Mouse (Mus musculus) ES-E14 (cell line): ENCODE data around the gene Gm5431.
"Not testable (repeated sequence)": the region's sequence is repeated elsewhere in the genome, so short reads cannot be mapped to it uniquely, and the experiment has no call there.

ENCODE experiments used
- CHD2 ChIP-seq: IDR thresholded peaks from 2 replicates; pipeline ENCODE4 v1.6.1; 2014; ENCODE audit warnings: mild to moderate bottlenecking, low read depth, low read length, inconsistent platforms
- MAFK ChIP-seq: IDR thresholded peaks from 2 replicates; pipeline ENCODE4 v1.6.1; 2014; ENCODE audit warnings: mild to moderate bottlenecking, low read depth, low read length, inconsistent platforms; ENCODE audit not compliant: insufficient read depth
- ZC3H11A ChIP-seq: IDR thresholded peaks from 2 replicates; pipeline ENCODE4 v1.6.1; 2012; ENCODE audit warnings: low read depth, mild to moderate bottlenecking, inconsistent platforms, low read length, borderline replicate concordance
- ZNF384 ChIP-seq: IDR thresholded peaks from 2 replicates; pipeline ENCODE4 v1.6.1; 2012; ENCODE audit warnings: low read depth, low read length, inconsistent platforms

- not testable (repeated sequence) for TF ChIP-seq MAFK, CHD2, ZC3H11A, ZNF384
Measured at GRCm38 (mm10) chr11:48901567-48901930, 465 bp downstream of the Gm5431 start.
